Mouse (Mus musculus): ENCODE results near the gene Edf1.

DNA sequence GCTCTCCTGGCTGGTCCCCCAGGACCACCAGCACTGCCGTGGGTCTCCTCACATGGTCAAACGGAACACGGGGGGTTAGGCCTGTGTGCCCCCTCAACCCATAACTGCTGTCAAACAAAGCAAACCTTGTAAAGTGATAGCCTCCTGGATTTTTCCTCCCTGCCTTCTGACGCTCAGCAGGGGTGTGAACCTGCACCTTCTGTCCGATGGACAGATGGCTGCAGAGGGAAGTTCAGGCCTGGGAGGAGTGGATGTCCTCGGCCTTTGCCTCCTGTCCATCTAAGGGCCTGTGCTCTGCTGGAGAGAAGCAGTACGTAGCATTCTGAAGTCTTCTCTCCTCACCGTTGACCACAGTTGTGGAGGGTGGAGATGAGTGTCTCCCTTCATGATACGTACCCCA, 4.3 kb downstream of the Edf1 start:
- TF ChIP-seq CTCF (conservative IDR thresholded peaks at IDR 0.05; ENCODE audit: low read length) (no peak), POU5F1 (IDR thresholded peaks at IDR 0.05; ENCODE audit: borderline replicate concordance, low read length) (no peak)
